Mouse (Mus musculus) midbrain, embryonic 16.5 days (tissue): ENCODE data around the gene Xbp1. TPM values are rescaled to one million over a fixed set of nuclear protein-coding genes. Genes with fewer than 3 reads are reported as not detected.

Experiments
- ATAC-seq: fragments of 200-750 bp; cut with Nextera tagmentation; 2 replicates; pipeline ENCODE4 v1.8.0; 2017; ENCODE audit warnings: moderate TSS enrichment
- H3K27ac ChIP-seq: fragments of 300-500 bp; sonication (generic); 2 replicates; pipeline ENCODE4 v1.5.1; 2014; ENCODE audit warnings: mild to moderate bottlenecking, low read length, mixed read lengths
- H3K27me3 ChIP-seq: fragments of 300-500 bp; sonication (generic); 2 replicates; pipeline ENCODE4 v1.6.1; 2014; ENCODE audit warnings: low read depth, low read length, mixed read lengths; ENCODE audit not compliant: control insufficient read depth, insufficient read depth
- H3K36me3 ChIP-seq: fragments of 300-500 bp; sonication (generic); 2 replicates; pipeline ENCODE4 v1.6.1; 2014; ENCODE audit warnings: mild to moderate bottlenecking, low read length, moderate library complexity, mixed read lengths; ENCODE audit not compliant: control insufficient read depth, insufficient read depth
- H3K4me1 ChIP-seq: fragments of 300-500 bp; sonication (generic); 2 replicates; pipeline ENCODE4 v1.6.1; 2014; ENCODE audit warnings: mild to moderate bottlenecking, low read length, mixed read lengths; ENCODE audit not compliant: control insufficient read depth, insufficient read depth
- H3K4me2 ChIP-seq: fragments of 300-500 bp; sonication (generic); 2 replicates; pipeline ENCODE4 v1.6.1; 2014; ENCODE audit warnings: mild to moderate bottlenecking, low read length, mixed read lengths
- H3K4me3 ChIP-seq: fragments of 300-500 bp; sonication (generic); 2 replicates; pipeline ENCODE4 v1.5.1; 2014; ENCODE audit warnings: low read depth, mild to moderate bottlenecking, low read length, moderate library complexity, mixed read lengths
- H3K9ac ChIP-seq: fragments of 300-500 bp; sonication (generic); 2 replicates; pipeline ENCODE4 v1.6.1; 2014; ENCODE audit warnings: low read depth, low read length, mixed read lengths
- H3K9me3 ChIP-seq: fragments of 300-500 bp; sonication (generic); replicated peaks from 2 replicates; pipeline ENCODE4 v1.6.1; 2014; ENCODE audit warnings: mild to moderate bottlenecking, low read length, mixed read lengths; ENCODE audit not compliant: control insufficient read depth, poor library complexity, severe bottlenecking
- WGBS: fragments of 180-500 bp; shearing (Covaris S2); extraction: QIAGEN DNeasy Blood & Tissue Kit; methylation state at CpG from one replicate; pipeline ENCODE4 v1.1.7; 2014; 5-methylcytosine and 5-hydroxymethylcytosine counted together
- polyA plus RNA-seq: library from polyadenylated mRNA; unstranded; fragments of >200 nt; fragmentation: Nextera tagmentation; extraction: Ambion mirVana; gene quantifications from 2 replicates; pipeline ENCODE4 v1.2.1, GENCODE M21; 2015

Xbp1 gene
- polyA plus RNA-seq, 1 experiment from 2014 or later = 145 TPM

DNA sequence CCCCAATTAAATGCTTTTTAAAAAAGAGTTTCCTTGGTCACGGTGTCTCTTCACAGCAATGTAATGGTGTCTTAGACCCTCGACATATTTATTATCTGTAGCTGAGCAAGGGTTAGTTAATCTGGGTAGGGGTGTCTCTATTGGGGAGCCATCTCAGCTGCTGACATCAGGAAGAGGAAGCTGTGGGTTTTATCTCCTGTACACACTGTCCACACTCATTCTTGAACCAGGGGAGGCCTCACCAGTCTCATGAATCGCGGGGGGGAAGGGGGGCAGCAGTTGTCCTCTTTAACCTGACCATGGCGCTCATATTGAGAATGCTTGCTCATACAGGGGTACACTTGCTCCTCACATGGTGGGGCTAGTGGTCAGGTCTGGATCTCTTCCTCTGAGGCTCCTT lies 47.6 kb downstream of the Xbp1 start:
- Histone ChIP-seq H3K27ac (no peak overlapping the region), H3K36me3 (no peaks in the 10 kb centered on the region), H3K4me3 (no peak overlapping the region), H3K27me3 (no peaks in the 10 kb centered on the region), H3K4me2 (no peak overlapping the region), H3K4me1 (no peaks in the 10 kb centered on the region), H3K9ac (no peak overlapping the region), H3K9me3 (no peaks in the 10 kb centered on the region)
- WGBS = 92% methylated on average over 5 of the region's 5 CpGs
- no peak for ATAC-seq

DNA sequence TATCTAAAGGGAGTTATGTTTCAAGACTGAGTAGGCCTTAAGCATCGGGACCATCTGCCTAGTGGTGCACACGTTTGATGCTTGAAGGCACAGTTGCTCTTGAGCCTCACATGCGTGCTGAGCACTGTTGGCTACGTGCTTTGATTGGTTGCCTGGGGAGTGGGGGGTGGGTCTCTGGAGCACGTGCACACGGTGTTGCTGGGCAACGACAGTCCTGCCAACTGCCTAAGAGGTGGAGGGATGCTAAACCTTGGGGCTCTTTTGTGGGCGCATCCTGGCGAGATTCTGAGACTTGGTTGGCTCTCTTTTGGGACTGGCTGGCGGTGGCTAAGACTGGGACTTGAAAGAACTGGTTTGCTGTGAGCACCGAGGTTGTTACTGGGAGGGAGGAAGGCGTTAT lies 49.0 kb downstream of the Xbp1 start, which contains the start of gene Ankrd36:
Ankrd36 (plus strand) TSS at position 211 of the 400 bp plus-strand sequence.
- Histone ChIP-seq H3K9me3 (no peaks in the 10 kb centered on the region), H3K27me3 (no peaks in the 10 kb centered on the region), H3K4me2 (no peak within 1 kb of the TSS), H3K4me1 (no peaks in the 10 kb centered on the region), H3K9ac (no peak within 1 kb of the TSS), H3K4me3 (no peak within 1 kb of the TSS), H3K27ac (no peak within 1 kb of the TSS), H3K36me3 (no peaks in the 10 kb centered on the region)
- 66% methylated on average over 12 of the region's 12 CpGs for WGBS
- ATAC-seq = no peak

DNA sequence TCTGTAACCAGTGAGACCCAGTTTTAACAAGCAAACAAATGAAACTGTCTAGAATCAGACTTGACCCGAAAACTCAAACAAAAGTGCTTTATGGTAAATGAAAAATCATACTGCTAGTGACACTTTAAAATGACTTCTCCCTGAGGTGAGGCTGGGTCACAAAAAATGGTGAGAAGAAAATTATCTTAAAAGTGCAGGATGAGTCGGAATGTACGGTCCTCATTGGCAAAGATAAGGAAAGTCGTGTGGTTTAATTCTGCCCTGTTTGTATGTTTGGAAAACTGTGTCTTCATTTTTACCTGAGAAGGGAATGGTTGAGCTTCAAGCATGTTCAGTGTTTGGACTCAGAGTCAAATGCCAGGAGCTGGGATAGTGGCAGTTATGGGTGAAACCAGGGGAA lies 51.4 kb downstream of the Xbp1 start:
- 92% methylated on average over 4 of the region's 4 CpGs for WGBS
- no peak for ATAC-seq
- Histone ChIP-seq H3K4me1 (no peaks in the 10 kb centered on the region), H3K4me2 (no peak overlapping the region), H3K27me3 (no peaks in the 10 kb centered on the region), H3K9ac (no peak overlapping the region), H3K36me3 (no peaks in the 10 kb centered on the region), H3K4me3 (no peak overlapping the region), H3K9me3 (no peaks in the 10 kb centered on the region), H3K27ac (no peak overlapping the region)

DNA sequence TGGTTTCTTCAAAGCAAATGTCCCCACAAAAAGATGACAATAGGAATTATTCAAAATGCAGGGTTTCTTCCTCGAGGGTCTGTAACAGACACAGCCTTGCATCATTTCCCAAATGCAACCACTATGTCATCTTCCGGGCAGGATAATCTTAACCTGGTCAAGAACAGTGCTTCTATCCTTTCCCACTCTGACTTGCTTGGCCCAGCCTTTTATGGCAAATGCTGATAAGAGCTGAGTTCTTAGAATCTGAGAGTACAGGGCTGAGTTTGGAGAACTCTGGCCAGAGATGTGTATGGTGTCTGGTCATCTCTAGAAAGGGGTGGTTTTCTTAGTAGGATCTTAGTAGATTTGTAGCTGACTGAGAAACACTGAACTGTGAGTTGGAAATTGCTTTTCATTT lies 53.4 kb downstream of the Xbp1 start:
- H3K27ac ChIP-seq = no peak overlapping the region
- no peaks in the 10 kb centered on the region for H3K36me3 ChIP-seq
- H3K9ac ChIP-seq = no peak overlapping the region
- no peak overlapping the region for H3K4me2 ChIP-seq
- ATAC-seq = no peak
- WGBS = 86% methylated on average over 2 of the region's 2 CpGs
- no peaks in the 10 kb centered on the region for H3K27me3 ChIP-seq
- H3K9me3 ChIP-seq = no peaks in the 10 kb centered on the region
- H3K4me1 ChIP-seq = no peaks in the 10 kb centered on the region
- H3K4me3 ChIP-seq = no peak overlapping the region

DNA sequence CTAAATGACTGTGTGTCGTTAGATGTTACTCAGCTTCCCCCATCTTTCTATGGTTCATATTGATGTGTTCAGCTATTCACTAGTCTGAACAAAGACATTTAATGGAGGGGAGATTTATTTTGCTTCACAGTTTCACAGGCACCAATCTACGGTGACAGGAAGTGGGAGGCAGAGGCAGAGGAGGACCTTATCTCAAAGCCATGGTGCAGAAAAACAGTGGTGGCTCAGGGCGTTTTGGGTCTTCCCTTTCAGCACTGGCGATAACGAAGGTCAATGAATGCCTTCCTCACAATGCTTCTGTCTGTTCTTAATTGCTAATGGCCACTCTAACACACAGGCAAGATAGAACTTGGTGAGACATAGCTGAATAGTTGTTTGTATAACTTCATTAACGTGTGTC lies 54.6 kb downstream of the Xbp1 start:
- Histone ChIP-seq H3K27ac (no peak overlapping the region), H3K27me3 (no peaks in the 10 kb centered on the region), H3K4me2 (no peak overlapping the region), H3K4me1 (no peaks in the 10 kb centered on the region), H3K9me3 (no peaks in the 10 kb centered on the region), H3K36me3 (no peaks in the 10 kb centered on the region), H3K4me3 (no peak overlapping the region), H3K9ac (no peak overlapping the region)
- 82% methylated on average over 6 of the region's 6 CpGs for WGBS
- ATAC-seq = no peak

Other genes starting within 250 kb of the Xbp1 start
- 7.7 and 9.0 TPM in 2 replicates for gene Znrf3, start 75.8 kb upstream of the Xbp1 start, polyA plus RNA-seq
- gene Ccdc117, start 21.5 kb downstream of the Xbp1 start, polyA plus RNA-seq = 9.9 and 10.6 TPM in 2 replicates
- not detected in 2 replicates for gene Ankrd36, start 49.0 kb downstream of the Xbp1 start, polyA plus RNA-seq
- 171 and 181 TPM in 2 replicates for gene Mrps24, start 195.0 kb downstream of the Xbp1 start, polyA plus RNA-seq
- 33.6 and 34.4 TPM in 2 replicates for gene Urgcp, start 241.7 kb downstream of the Xbp1 start, polyA plus RNA-seq